Mouse (Mus musculus): Measurements from ENCODE around the gene Ncstn.

DNA sequence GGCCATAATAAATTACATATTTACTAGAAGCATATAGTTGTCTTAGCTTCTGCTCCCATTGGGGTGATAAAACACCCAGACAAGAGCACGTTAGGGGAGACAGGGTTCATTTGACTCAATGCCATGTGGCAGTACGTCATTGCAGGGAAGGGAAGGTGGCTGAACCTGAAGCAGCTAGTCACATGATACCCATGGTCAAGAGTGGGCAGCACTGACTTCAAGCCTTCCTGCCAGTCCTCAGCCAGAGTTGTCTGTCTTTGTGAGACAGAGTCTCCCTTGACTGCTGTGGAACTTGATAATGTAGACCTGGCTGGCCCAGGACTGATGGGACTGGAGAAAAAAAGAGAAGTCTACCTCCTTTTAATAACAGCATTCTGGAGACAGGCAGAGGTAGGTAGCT is 40.1 kb upstream of the Ncstn start:
- TF ChIP-seq POLR2A (IDR thresholded peaks at IDR 0.05; ENCODE audit: low read depth, low read length): no peak
- TF ChIP-seq CTCF (IDR thresholded peaks at IDR 0.05; ENCODE audit: borderline replicate concordance, insufficient read depth, low read length): no peak
